Mouse (Mus musculus) embryo, embryonic 10 days (tissue): ENCODE data around the gene Gm17490.

ENCODE experiments used
- DNase-seq: peaks from one replicate; pipeline ENCODE4 v3.0.0-alpha.2; 2015; ENCODE audit warnings: low spot score

The Gm17490 gene

DNA sequence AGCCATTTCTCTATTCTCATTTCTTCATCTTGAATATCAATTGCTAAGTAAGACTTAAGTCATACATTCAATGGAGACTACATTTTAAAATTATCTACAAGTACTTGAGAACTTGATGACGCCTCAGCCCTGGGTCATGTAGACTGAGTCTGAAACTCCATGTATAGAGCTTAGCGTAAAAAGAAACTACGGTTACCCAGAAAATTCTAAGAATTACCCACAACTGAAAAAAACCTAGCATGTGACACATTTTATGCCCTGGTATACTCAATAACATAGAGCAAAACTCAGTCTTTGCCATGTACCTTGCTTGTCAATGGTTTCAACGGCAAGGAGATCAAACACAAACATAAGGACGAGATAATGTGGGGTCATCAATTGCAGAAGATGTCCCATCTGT, at the start of gene Gm17490:
Gene Gm17490 (minus strand): TSS at position 375 of the 400 bp plus-strand sequence.
- DNase-seq, result no peak

DNA sequence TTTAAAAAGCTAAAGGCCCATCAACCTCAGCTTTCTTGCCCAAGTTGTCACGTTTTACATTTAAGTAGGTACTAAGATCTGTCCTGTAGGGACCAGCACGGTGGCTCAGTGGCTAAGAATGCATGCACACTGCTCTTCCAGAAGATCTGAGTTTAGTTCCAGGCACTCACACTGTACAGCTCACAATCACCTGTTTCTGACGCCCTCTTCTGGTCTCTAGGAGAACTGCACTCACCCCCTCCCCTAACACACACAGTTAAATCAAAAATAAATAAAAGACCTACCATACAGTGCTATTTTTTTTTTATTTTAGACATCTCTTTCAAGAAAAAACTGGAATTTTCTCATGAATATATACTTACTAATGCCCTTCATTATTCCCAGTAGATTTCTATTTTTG, 46.1 kb upstream of the Gm17490 start:
- DNase-seq, result peak; percentile 6

DNA sequence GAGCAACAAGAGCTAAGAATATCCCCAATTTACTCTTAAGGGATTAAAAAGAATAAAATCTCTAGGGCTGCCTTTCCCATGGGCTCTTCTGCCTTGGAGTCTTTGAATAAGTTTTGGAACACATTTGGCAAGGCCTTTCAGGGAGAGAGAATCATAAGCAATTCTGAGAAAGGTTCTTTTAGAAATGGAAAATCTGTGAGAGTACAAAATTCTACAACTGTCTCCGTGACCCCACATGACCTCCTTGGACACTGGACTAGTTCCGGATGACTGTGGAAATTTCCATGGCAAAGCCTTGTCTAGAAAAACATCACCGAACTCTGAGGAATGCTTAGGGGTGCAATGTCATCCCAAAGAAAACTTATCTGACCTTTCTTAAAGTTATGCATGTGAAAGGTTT, 39.3 kb upstream of the Gm17490 start:
- DNase-seq, result no peak

DNA sequence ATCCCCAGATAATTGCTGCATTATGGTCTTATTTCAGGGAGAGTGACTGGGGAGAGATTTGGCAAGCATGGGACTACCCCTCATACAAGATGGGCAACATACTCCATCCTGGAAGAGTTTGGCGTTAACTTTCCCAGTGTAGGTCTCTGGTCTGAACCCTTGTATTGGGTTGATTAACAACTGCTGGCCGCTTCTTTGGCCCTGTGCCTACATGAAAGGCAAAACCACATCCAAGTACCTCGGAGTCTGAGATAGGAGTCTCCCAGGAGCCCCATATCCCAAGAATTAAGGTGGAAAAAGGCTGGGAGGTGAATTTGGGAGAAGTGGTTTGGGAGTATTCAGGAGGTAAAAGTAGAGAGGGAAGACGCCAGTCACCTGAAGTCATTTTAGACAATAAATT, 38.7 kb upstream of the Gm17490 start:
- DNase-seq, result no peak

DNA sequence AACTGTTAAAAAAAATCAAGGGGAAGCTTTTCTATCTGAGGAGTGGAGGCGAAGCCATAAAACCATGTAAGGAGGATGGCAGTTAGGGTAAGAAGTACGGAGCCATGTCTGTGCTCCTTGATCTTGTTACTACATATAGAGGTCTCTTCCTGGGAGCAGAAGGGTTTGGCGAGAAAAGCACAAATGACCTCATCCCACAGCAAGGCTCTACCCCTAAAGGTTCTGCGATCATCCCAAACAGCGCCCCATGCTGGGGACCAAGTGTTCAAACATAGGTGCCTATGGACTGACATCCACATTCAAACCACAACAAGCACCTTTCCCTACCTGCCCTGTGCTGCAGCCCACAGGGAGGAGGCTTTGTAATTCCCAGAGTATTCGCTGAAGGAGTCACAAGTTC, 38.3 kb upstream of the Gm17490 start:
- no peak for DNase-seq

DNA sequence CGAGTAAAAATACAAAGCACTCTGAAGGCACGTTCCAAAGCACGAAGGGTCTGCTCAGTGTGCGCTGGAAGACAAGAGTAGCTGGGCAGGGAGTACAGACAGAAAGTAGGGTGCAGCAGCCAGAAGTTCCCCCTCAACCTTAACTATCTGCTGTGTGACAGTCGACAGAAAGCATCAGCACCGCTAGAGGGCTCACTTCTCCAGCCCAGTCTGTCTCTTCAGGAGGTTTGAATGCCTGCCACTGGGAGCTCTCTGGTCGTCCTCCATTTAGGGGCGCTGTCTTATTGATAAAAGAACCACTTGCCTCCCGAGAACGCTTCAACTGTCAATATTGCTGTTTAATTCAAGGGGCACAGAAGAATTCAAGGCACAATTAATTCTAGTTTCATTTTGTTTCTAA, 37.9 kb upstream of the Gm17490 start:
- DNase-seq, result peak; percentile 85

DNA sequence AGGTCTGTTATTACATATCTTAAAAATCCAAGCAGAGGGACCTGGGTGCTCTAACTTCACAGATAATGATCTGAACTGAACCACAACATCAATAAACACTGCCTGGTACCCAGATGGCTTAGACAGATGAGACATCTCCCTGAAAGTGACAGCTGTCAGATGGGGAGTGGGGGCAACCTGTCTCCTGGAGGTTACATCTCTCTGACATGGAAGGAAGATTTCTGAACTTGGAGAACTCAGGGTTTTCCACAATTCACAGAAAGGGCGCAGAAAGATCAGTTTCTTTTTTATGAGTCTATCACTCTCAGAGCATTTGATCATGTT, 36.8 kb upstream of the Gm17490 start:
- no peak for DNase-seq

DNA sequence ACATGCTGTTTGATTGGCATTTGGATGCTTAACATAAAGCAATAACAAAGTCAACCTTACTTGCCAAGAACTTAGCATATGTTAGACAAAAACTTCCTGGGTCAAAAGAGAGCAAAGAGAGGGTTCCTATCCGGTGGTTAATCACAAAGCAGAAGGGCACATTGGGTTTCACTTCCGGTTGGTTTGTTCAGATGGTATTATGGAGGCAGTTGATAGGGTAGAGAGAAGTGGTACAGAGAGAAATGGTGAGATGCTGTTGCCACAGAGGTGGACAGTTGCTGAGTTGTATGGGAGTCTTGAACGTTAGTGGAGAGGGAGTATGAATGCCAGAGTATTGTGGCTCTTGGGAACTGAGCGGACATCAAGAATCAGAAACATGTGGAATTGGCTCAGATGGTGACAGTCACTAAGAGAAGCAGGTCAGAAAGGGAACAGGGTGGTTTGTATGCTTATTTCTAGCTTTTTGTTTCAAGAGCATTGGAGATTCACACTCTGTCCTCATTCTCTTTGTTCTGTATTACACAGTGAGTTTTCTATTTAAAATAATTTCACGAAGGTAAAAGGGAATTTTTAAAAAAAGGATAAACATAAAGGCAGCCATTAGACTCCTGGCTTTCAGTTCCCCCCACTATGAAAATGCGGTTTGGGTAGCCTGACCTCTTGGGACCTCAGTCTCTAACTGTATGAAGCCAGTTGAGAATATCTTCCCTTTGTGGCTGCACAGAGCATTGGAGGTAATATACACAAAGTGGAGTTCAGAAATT, 36.3 kb upstream of the Gm17490 start:
- no peak for DNase-seq

DNA sequence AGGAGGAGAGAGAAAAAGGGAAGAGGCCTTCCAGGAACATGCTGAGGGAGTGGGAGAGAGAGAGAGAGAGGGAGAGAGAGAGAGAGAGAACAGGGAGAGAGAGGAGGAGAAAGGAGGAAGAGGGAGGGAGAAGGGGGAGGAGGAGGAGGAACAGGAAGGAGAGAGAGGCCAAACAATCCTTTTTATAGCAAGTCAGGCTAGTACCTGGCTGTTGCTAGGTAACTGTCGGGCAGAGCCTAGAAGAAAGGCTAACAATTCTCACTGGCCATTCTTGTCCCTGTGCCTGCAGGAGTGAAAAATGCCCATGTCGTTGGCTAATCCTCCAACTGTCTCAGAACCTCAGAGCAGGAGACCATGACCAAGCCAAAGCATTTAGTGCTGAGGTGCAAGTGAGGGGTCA, 33.2 kb upstream of the Gm17490 start:
- no peak for DNase-seq

DNA sequence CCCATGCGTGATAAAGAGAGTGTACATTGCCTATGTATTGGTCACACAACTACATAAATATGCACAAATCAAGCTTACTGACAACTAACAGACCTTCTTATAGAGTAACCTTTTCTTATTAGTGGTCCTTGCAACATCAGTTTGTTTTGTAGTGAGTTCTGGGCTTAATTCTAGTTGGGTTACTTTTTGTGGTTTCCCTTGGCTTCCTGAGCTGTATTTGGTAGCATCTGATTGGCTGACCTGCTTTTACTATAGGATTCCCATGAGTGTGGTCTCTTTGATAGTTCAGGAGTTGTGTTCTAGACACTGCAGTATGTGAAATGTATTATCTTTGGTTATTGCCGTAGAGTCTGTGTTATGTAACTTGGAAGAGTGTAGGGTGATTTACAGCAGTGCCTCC, 31.5 kb upstream of the Gm17490 start:
- no peak for DNase-seq

DNA sequence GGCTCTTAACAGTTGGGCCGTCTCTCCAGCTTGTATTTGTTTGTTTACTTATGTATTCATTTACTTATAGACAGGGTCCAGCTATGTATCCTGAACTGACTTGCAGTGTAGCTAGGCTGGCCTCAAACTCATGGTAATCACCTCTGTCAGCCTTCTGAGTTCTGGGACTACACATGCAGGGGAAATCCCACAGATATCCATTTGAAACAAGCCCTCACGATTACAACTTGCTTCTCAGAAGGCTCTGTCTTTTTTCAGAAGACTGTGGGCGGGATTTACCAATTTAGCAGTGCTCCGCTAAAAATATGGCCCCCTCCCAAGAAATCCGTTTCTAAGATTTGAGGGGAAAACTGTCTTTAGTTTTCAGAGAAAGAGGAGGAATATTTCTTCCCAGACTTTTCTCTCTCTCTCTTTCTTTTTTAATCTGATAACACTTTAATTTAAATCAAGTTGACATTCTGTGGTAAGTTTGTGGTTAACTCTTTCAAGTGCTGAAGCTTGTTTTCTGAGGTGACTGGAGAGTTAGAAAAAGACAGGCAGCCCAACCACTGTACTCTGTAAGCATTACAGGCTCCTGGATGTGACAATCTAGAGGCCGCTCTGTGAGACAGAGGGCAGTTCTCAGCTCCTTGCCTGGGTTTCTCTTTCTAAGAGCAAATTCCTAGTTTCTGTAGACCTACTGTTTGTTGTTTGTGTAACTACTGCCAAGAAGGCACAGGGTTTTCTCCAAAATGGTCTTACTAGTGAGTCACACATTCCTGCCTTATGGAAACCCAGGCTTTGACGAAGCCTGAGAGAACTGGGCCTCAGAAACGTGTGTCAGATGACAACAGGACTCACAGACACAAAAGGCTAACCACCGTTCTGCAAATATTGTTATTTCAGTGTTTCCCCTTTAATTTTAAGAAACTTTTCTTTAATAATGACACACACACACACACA, 29.2 kb upstream of the Gm17490 start:
- DNase-seq, result no peak

DNA sequence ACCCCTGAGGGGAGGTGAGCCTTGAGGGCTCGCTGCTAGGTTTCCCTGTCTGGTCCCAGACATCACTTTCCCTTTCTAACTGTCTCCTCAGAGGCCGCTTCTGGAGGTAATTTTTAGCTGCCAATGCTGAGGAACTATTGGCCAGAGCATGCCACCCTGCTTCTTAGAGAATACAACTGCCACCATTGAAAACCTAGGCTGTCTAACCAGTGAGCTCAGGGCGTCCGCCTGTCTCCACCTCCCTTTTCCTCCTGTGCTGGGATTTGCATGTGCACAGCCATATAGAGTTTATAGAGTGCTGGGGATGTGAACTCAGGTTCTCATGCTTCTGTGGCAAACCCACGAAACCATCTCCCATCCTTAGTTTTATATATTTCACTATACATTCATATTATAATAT, 27.7 kb upstream of the Gm17490 start:
- no peak for DNase-seq

DNA sequence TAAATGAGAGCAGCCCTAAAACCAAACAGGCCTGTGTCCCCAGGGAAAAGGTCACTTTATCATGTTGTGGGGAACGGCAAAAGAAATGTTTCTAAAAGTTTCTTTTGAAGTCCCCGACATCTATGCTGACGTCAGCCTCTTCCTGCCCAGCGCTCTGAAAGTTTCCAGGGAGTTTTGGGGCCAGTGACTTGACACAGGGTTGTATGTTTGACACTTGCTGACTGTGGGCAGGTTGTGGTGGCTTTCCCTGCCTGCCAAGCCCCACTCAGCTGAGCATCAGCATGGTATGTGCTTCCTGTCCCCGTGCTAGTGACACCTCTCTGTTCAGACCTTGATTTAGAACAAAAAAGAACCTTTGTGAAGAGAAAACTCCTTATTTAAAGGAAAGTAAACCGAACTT, 27.3 kb upstream of the Gm17490 start:
- DNase-seq, result no peak

DNA sequence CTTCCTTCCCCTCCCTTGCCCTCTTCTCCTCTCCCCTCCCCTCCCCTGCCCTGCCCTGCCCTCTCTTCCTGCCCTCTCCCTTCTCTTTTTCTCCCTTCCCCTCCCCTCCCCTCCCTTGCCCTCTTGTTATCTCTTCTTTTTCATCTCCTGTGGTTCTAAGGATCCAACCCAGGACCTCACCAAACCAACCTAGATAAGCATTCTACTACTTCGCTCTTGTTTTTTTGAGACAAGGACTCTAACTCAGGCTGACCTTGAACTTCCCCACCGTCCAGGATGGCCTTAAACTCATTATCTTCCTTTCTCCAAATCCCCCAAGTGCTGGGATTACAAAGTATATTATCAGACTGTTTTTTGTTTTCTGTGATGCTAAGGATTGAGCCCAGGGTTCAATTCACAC, 26.7 kb upstream of the Gm17490 start:
- DNase-seq, result no peak

DNA sequence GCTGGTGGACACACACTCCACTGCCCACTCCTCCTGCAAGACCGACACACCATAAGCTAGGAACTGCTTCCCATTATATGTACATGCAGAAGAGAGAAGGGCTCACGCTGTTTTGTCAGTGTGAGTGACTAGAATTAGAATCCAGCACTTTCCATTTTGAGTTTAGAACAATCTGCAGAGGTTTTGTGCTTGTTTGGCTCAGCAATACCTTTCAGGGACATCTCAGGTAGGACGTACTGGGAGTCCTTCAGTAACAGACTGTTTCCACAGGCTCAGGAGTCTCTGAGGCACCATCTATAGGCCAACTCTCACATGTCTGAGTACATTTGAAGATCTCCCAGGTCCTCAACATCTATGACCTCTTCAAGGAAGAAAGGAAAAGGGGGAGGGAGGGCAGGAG, 26.1 kb upstream of the Gm17490 start:
- DNase-seq, result no peak

DNA sequence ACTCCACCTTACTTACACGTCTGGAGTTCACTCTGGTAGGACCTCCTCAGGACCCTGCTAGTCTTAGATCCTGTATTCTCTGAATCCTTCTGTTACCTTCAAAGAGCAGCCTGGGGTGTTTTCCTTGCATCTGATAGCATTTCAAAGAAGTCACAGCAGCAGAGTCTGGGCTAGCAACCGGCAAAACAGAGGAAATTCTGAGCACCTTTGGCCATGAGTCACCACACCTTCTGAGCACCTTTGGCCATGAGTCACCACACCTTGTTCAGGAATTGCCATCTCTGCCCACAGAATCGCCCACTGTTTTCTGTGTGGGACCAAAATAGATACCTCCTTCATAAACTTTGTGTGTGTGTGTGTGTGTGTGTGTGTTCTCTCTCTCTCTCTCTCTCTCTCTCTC, 25.4 kb upstream of the Gm17490 start:
- DNase-seq, result no peak

DNA sequence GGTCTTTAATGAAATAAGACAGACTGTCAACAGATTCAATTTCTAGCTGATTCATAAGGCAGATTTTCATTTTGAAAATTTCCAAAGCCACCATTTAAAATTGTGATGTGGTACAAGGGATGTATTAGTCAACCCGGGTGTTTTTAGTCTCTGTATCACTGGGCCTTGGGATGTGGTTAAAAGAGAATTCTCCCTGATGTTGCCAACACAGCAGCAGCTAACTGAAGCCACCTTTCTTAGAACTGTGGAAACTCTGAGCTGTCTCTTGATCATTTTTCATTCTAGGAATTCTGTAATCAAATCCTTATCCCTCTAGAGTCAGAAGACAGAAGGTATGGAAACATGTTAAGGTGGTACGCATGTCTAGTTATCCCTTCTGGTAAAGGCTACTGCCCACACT, 19.2 kb upstream of the Gm17490 start:
- DNase-seq, result no peak

DNA sequence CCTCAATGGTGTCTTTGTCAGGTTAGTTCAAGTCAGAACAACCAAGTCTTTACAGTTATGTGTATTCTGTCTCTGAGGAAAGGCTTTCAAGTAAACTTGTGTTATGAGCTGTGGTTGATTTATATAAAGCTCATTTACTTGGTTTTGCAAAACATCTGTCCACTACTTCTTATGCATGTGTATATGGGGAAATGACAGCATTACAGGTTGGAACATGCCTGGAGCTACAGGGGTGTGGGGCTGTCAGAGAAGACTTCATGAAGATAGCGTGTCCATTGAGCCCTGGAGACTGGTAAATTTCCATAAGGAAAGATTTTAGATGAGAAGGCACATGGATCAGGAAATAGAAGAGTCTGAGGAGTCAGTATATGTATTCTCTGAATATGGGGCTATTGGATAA, 18.0 kb upstream of the Gm17490 start:
- DNase-seq, result no peak

DNA sequence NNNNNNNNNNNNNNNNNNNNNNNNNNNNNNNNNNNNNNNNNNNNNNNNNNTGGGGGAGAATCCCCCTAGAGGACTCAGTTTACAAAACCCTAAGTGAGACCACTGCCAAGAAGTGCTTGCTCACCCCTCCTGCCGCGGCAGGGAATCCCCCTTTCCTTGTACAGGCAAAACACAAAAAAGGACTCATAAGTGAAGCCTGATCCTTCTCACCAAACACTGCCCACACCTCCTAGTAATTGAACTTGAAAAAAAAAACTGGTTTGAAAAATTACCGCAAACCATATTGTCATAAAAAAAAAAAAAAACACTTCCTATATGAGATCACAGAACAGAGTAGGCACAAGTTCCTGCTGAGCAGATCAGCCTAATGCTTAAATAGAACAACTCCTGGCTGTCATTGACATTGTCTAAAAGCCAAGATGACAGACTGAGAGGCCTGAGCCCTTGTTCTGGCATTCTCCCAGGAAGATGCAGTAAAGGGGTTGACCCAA, 16.4 kb upstream of the Gm17490 start, which contains the start of gene Il2ra:
Gene Il2ra (plus strand): TSS at position 357 of the 491 bp plus-strand sequence.
- no peak for DNase-seq

DNA sequence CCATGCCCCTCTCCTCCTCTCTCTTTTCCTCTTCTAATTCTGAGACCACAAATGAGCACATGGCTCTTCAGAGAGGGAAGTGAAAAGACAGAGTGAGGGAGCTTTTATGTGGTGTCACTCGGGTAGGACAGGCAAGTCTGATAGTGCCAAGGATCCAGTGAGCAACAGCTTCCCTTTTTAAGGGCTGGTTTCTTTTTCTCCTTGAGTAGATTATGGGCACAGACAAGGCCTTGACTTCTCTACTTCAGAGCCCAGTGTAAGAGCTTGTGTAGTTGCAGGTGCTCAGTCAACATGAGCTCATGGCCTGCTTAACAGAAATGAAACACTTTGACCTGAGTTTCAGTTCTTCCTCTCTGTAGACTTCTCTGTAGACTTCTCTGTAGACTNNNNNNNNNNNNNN, 11.1 kb upstream of the Gm17490 start:
- no peak for DNase-seq

DNA sequence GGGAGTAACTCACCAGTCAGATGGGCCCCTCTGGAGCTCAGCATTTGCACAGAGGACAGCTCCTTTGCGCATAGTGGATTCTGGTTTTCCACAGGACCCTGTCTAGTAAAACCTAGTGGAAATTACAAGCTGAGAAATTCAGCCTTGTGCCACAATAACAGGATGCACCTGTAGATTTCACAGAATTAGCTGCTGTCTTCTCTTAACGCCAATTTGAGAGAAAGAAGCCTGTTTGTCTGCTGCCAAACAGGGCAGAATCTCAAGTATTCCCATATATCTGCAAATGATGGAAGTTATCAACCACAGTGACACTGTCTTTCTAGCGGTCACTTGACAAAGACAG, 10.0 kb upstream of the Gm17490 start:
- DNase-seq, result no peak

DNA sequence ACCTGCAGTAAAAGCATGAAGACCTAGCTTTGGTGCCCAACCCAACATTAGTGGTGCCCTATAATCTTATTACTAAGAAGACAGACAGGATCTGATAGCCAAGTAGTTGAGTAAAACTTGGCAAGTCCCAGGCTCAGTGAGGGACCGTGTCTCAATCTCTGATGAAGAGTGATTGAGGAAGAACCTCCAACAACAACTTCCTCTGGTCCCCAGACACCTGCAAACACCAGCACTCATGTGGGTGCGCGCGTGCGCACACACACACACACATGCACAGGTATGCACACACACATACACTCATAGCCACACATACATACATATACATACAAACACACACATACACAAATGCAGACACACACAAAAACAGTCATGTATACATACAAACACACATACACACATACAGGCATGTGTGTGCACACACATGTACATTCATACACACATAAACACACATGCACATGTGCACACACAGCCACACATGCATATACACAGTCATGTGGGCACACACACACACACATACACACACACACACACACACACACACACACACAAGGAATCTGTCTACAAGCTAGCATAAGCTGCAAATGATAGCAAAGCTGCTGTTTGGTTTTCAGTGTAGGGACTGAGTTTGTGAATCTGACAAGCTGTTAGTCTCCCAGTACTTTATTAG, 9.5 kb upstream of the Gm17490 start:
- no peak for DNase-seq

DNA sequence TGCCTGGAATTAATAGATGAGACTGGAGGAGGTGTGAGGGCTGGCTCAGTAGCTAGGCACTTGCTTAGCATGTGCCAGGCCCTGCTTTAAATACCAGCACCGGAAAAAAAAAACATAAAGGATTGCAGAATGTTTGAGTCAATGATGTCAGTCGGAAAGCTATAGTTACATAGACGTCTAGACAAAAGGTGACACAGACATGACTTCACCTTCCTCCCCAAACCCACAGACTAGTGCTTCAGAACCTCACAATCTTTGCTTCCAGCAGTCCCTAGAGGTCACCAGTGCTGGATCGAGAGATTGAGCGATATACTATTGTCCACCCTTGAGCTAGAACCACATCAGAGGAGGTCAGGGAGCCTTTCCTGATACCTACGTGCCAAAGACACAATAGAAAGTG, 9.0 kb upstream of the Gm17490 start:
- no peak for DNase-seq
